Mouse (Mus musculus) WW6 (cell line): ENCODE data around the gene Slc2a10.

Experiments
- DNase-seq: peaks from one replicate; pipeline ENCODE4 v3.0.0-alpha.2; 2013; ENCODE audit warnings: low read depth, low spot score

Gene Slc2a10

GRCm38 (mm10) chr2:165559506-165560235 lies 56.1 kb downstream of the Slc2a10 start:
- DNase-seq: no peak

GRCm38 (mm10) chr2:165561861-165562260 lies 58.3 kb downstream of the Slc2a10 start:
- DNase-seq: no peak

GRCm38 (mm10) chr2:165563298-165564058 lies 59.9 kb downstream of the Slc2a10 start:
- DNase-seq: no peak

- no peak for DNase-seq
These were observed 60.5 kb downstream of the Slc2a10 start for GRCm38 (mm10) chr2:165564101-165564500.

DNA sequence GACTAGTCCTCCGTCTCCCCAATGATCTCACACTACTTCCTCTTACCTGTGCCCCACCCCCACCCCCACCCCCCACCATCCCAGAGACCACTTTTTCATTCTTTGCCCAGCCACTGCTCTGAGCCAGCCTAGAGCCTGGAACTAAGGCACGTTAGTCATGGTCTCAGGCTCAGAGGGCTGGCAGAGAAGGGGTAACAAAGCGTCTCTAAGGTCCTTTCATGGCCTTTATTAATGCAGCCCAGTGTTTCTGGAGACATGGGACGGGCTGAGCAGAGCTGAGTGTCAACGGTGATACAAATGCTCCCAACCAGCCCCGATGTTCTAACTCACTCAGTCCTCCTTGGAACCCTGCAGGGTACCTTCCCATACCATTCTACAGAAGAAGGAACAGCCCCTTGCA lies 61.0 kb downstream of the Slc2a10 start:
- no peak for DNase-seq

GRCm38 (mm10) chr2:165566898-165567297 lies 63.3 kb downstream of the Slc2a10 start:
- no peak for DNase-seq

GRCm38 (mm10) chr2:165567820-165568219 lies 64.2 kb downstream of the Slc2a10 start:
- DNase-seq: no peak

DNA sequence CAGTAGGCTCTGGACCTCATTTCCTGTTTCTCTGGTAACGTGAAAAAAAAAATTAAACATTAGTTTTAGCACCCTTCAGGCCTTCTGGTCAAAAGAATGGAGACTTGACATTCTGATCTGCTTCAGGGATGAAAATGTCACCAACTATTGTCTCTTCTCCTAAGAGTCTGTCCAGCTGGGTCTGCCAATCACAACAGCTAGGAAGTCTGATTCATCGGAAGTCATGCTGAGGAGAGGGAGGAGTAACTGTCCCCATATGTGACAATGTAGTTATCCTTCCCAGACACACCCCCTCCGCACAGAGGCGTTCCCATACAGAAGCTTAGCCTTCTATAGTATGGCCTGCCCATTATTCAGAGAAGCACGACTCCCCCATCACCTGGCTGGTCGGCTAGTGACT lies 65.3 kb downstream of the Slc2a10 start:
- DNase-seq: no peak
